9 mouse cellular contexts compared by ENCODE assay signal in genomic region chr4:129019788-129020187, GRCm38 (mm10). TPM values are rescaled to one million over a fixed set of nuclear protein-coding genes. Genes with fewer than 3 reads are reported as not detected.
DNase-seq lines count a peak whose midpoint lies in the region; ATAC-seq lines count a peak whose summit lies in the region.
"Had no signal": no experiment of that assay in that cellular context is flagged by ENCODE, and none has a peak within 500 bp of the region (broad histone marks: within the 10 kb centered on the region; RNA-seq: fewer than 3 reads in every experiment).

No protein-coding gene starts in this region.

- H3K27me3 ChIP-seq in hindbrain, embryonic 16.5 days (replicated peaks; ENCODE audit: control insufficient read depth, insufficient read depth, low read length) = no peaks in the 10 kb centered on the region
- H3K27me3 ChIP-seq: stomach, embryonic 15.5 days had no signal

- intact Hi-C loops in left cerebral cortex, postnatal 4 days (cut with DNase I) = no loop called here
- intact Hi-C loops in left cerebral cortex, postnatal 10 days (cut with DNase I) = no loop called here
- intact Hi-C loops in gastrocnemius, postnatal 14 days (cut with DNase I; ENCODE audit: low total_unique reads) = no loop called here

- DNase-seq in cerebellum, postnatal 4 days (ENCODE audit: low spot score in 2 of 2) = no peak
- peak; percentile 35 for DNase-seq in left cerebral cortex, postnatal 4 days
- no peak for DNase-seq in left cerebral cortex, postnatal 10 days (ENCODE audit: extremely low spot score in 1 of 2, low spot score in 2 of 2)
- DNase-seq in brain, adult 2 months (ENCODE audit: low read depth, low spot score) = peak; percentile 83
- no peak for DNase-seq in thymus, postnatal 4 days
- DNase-seq in gastrocnemius, postnatal 14 days = no peak

- H3K9me3 ChIP-seq in hindbrain, embryonic 16.5 days (ENCODE audit: control insufficient read depth, low read length) = no peaks in the 10 kb centered on the region
- H3K9me3 ChIP-seq: stomach, embryonic 15.5 days had no signal

- peaks cover 15% of the 10 kb centered on the region for H3K4me1 ChIP-seq in hindbrain, embryonic 16.5 days (ENCODE audit: control insufficient read depth, insufficient read depth, low read depth, low read length)

- peak; percentile 58; the same call in 1 of the 2 replicates for ATAC-seq in cerebellum, adult (ENCODE audit: insufficient number of reproducible peaks, low FRiP score, low TSS enrichment)
- no peak for ATAC-seq in hindbrain, embryonic 16.5 days

- peak overlapping the region; percentile 42; the same call in 1 of the 2 replicates for H3K27ac ChIP-seq in hindbrain, embryonic 16.5 days (ENCODE audit: low read depth, low read length)
- H3K27ac ChIP-seq: stomach, embryonic 15.5 days had no signal

- WGBS in hindbrain, embryonic 16.5 days = 50% methylated on average over 9 of the region's 9 CpGs

- no peak overlapping the region for H3K4me3 ChIP-seq in hindbrain, embryonic 16.5 days (ENCODE audit: low read length)
- H3K4me3 ChIP-seq: stomach, embryonic 15.5 days had no signal

- H3K36me3 ChIP-seq in hindbrain, embryonic 16.5 days (ENCODE audit: control insufficient read depth, insufficient read depth, low read length) = no peaks in the 10 kb centered on the region
- H3K36me3 ChIP-seq: stomach, embryonic 15.5 days had no signal

- peak overlapping the region; percentile 8; the same call in 1 of the 2 replicates for H3K9ac ChIP-seq in hindbrain, embryonic 16.5 days (ENCODE audit: low read depth, low read length)
- H3K9ac ChIP-seq: stomach, embryonic 15.5 days had no signal

- H3K4me2 ChIP-seq in hindbrain, embryonic 16.5 days (ENCODE audit: low read length) = no peak overlapping the region
- H3K4me2 ChIP-seq: stomach, embryonic 15.5 days had no signal

RNA-seq across cellular contexts. Expression of gene Ak2, which starts 28.0 kb away (rescaled TPM):
- total RNA-seq in left cerebral cortex, postnatal 4 days (2021) = 10 to 100 TPM; 33.5 to 33.8 TPM
- 10 to 100 TPM; 30.5 to 30.7 TPM for total RNA-seq in left cerebral cortex, postnatal 10 days (2021)
- 86.5 and 88.6 TPM in 2 replicates for polyA plus RNA-seq in hindbrain, embryonic 16.5 days (2015; fragmentation: Nextera tagmentation; extraction: Ambion mirVana)
- total RNA-seq in gastrocnemius, postnatal 14 days (2021) = 10 to 100 TPM; 43.4 to 46.2 TPM

RNA-seq across cellular contexts. Expression of gene Rnf19b, which starts 38.3 kb away (rescaled TPM):
- total RNA-seq in left cerebral cortex, postnatal 4 days (2021) = 100 to 1,000 TPM in 1 of 2 experiments, 10 to 100 TPM in 1; 97.9 to 102 TPM
- 10 to 100 TPM; 71.6 to 85.4 TPM for total RNA-seq in left cerebral cortex, postnatal 10 days (2021)
- 30.8 and 31.6 TPM in 2 replicates for polyA plus RNA-seq in hindbrain, embryonic 16.5 days (2015; fragmentation: Nextera tagmentation; extraction: Ambion mirVana)
- 10 to 100 TPM; 13.6 to 15.5 TPM for total RNA-seq in gastrocnemius, postnatal 14 days (2021)

RNA-seq across cellular contexts. Expression of gene Azin2, which starts 57.5 kb away (rescaled TPM):
- 10 to 100 TPM; 17.8 to 20.0 TPM for total RNA-seq in left cerebral cortex, postnatal 4 days (2021)
- total RNA-seq in left cerebral cortex, postnatal 10 days (2021) = 10 to 100 TPM; 30.3 to 36.3 TPM
- polyA plus RNA-seq in hindbrain, embryonic 16.5 days (2015; fragmentation: Nextera tagmentation; extraction: Ambion mirVana) = 23.0 and 23.3 TPM in 2 replicates
- total RNA-seq in gastrocnemius, postnatal 14 days (2021) = 1 to 10 TPM; 1.8 to 2.6 TPM

Comparison
In these comparisons a context has a peak if more than half of its experiments do, and no peak if none do; other contexts are left out.
1. DNase-seq: peak in left cerebral cortex, postnatal 4 days (single experiment) and brain, adult 2 months (single experiment); none in cerebellum, postnatal 4 days (0 of 2), left cerebral cortex, postnatal 10 days (0 of 2), thymus, postnatal 4 days (single experiment) and gastrocnemius, postnatal 14 days (single experiment).
2. RNA of gene Rnf19b, which starts 38.3 kb away (total RNA-seq): 97.9 to 102 TPM in left cerebral cortex, postnatal 4 days and 71.6 to 85.4 TPM in left cerebral cortex, postnatal 10 days; 13.6 to 15.5 TPM in gastrocnemius, postnatal 14 days; every median in the first group is over 4 times any median in the second.
3. RNA of gene Azin2, which starts 57.5 kb away (total RNA-seq): 30.3 to 36.3 TPM in left cerebral cortex, postnatal 10 days and 17.8 to 20.0 TPM in left cerebral cortex, postnatal 4 days; 1.8 to 2.6 TPM in gastrocnemius, postnatal 14 days; every median in the first group is over 4 times any median in the second.